Mouse (Mus musculus) C2C12 (cell line): ENCODE results near the gene Aktip.

Experiments used
- CEBPB ChIP-seq: IDR thresholded peaks from one replicate; pipeline ENCODE4 v1.6.1; 2011; ENCODE audit warnings: low read depth, mild to moderate bottlenecking, control low read depth, moderate library complexity
- CTCF ChIP-seq: IDR thresholded peaks from one replicate; pipeline ENCODE4 v1.5.1; 2011; ENCODE audit not compliant: control insufficient read depth, insufficient read depth, insufficient read length
- MAX ChIP-seq: IDR thresholded peaks from one replicate; pipeline ENCODE4 v1.6.1; 2011; ENCODE audit warnings: mild to moderate bottlenecking, control low read depth
- MYOG ChIP-seq: IDR thresholded peaks from one replicate; pipeline ENCODE4 v1.6.1; 2011; ENCODE audit not compliant: control insufficient read depth, insufficient read length; ENCODE audit errors: extremely low read depth
- USF1 ChIP-seq: IDR thresholded peaks from one replicate; pipeline ENCODE4 v1.6.1; 2011; ENCODE audit warnings: low read depth, mild to moderate bottlenecking, control low read depth, moderate library complexity

DNA sequence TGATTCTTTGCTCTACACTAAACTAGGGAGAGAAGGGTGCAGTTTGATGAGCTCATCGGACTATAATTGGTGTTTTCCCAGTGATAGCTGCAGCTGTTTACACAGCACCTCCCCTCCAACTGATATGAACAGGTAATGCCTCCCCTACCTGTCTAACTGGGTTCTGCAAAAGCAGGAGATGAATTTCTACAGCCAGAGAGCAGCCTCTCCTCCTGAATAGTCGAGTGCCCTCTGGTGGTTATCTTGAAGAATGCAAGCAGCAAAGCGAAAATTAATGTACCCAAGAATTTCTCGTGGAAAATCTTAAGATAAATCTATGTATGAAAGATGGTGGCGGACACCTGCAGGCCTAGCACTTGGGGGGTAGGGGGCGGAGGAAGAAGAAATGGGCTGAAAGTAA is 52.1 kb downstream of the Aktip start:
- TF ChIP-seq MAX (no peak), CTCF (peak; percentile 10), USF1 (no peak), CEBPB (no peak), MYOG (no peak)
